In genomic region chr3:101667186-101667585, GRCm38 (mm10) we compare ENCODE assay signal across 12 mouse cellular contexts.
DNase-seq lines count a peak whose midpoint lies in the region; ATAC-seq and TF ChIP-seq lines count a peak whose summit lies in the region.
"Had no signal": no experiment of that assay in that cellular context is flagged by ENCODE, and none has a peak within 500 bp of the region (broad histone marks: within the 10 kb centered on the region; RNA-seq: fewer than 3 reads in every experiment).

No protein-coding gene starts in this region.

- peak; percentile 88 for ATAC-seq in kidney, embryonic 15.5 days (replicated peaks; ENCODE audit: low FRiP score)
- peak; percentile 77; the same call in 1 of the 2 replicates for ATAC-seq in lung, embryonic 15.5 days (ENCODE audit: borderline replicate concordance, extremely low read depth, low FRiP score, low TSS enrichment)
- peak; percentile 96 for ATAC-seq in stomach, postnatal 0 days (ENCODE audit: low FRiP score, low TSS enrichment)

- no peaks in the 10 kb centered on the region for H3K27me3 ChIP-seq in kidney, embryonic 15.5 days
- H3K27me3 ChIP-seq in lung, embryonic 15.5 days: no peaks in the 10 kb centered on the region
- no peaks in the 10 kb centered on the region for H3K27me3 ChIP-seq in stomach, postnatal 0 days (ENCODE audit: control insufficient read depth, insufficient read depth, low read length)

- no peak overlapping the region for H3K9ac ChIP-seq in kidney, embryonic 15.5 days
- H3K9ac ChIP-seq in lung, embryonic 15.5 days: no peak overlapping the region
- peak overlapping the region; percentile 32 for H3K9ac ChIP-seq in stomach, postnatal 0 days (ENCODE audit: low read length)

- H3K4me3 ChIP-seq in kidney, embryonic 15.5 days (replicated peaks): no peak overlapping the region
- no peak overlapping the region for H3K4me3 ChIP-seq in lung, embryonic 15.5 days
- 0 out of 2 replicates have a peak overlapping the region, but pooled peaks have one; percentile 6 for H3K4me3 ChIP-seq in stomach, postnatal 0 days (ENCODE audit: low read depth, low read length)
- H3K4me3 ChIP-seq: erythroblast, embryonic 14.5 days; myocyte had no signal

- WGBS in kidney, embryonic 15.5 days: 32% methylated on average over 4 of the region's 4 CpGs
- 45% methylated on average over 4 of the region's 4 CpGs for WGBS in lung, embryonic 15.5 days
- 38% methylated on average over 4 of the region's 4 CpGs for WGBS in stomach, postnatal 0 days

- H3K9me3 ChIP-seq in kidney, embryonic 15.5 days (replicated peaks): no peaks in the 10 kb centered on the region
- H3K9me3 ChIP-seq in lung, embryonic 15.5 days: no peaks in the 10 kb centered on the region
- H3K9me3 ChIP-seq in stomach, postnatal 0 days (ENCODE audit: control insufficient read depth, low read length): no peaks in the 10 kb centered on the region

- H3K36me3 ChIP-seq in kidney, embryonic 15.5 days: no peaks in the 10 kb centered on the region
- H3K36me3 ChIP-seq in lung, embryonic 15.5 days: no peaks in the 10 kb centered on the region
- no peaks in the 10 kb centered on the region for H3K36me3 ChIP-seq in stomach, postnatal 0 days (ENCODE audit: control insufficient read depth, insufficient read depth, low read length)

- H3K27ac ChIP-seq in kidney, embryonic 15.5 days: peak overlapping the region; percentile 91
- H3K27ac ChIP-seq in lung, embryonic 15.5 days: peak overlapping the region; percentile 89
- H3K27ac ChIP-seq in stomach, postnatal 0 days (replicated peaks): peak overlapping the region; percentile 96

- H3K4me1 ChIP-seq in kidney, embryonic 15.5 days: peaks cover 17% of the 10 kb centered on the region; the same call in 1 of the 2 replicates
- peaks cover 3% of the 10 kb centered on the region; the same call in 1 of the 2 replicates for H3K4me1 ChIP-seq in lung, embryonic 15.5 days
- peaks cover 6% of the 10 kb centered on the region for H3K4me1 ChIP-seq in stomach, postnatal 0 days (replicated peaks; ENCODE audit: control insufficient read depth, insufficient read depth)

- peak; percentile 93 for TF ChIP-seq EP300 in stomach, postnatal 0 days (optimal IDR thresholded peaks at IDR 0.05)

- 0 out of 2 replicates have a peak overlapping the region, but pooled peaks have one; percentile 28 for H3K4me2 ChIP-seq in kidney, embryonic 15.5 days
- H3K4me2 ChIP-seq in lung, embryonic 15.5 days: peak overlapping the region; percentile 39
- H3K4me2 ChIP-seq in stomach, postnatal 0 days (replicated peaks; ENCODE audit: low read depth): peak overlapping the region; percentile 38
- H3K4me2 ChIP-seq: liver, embryonic 11.5 days had no signal

- no peak for TF ChIP-seq CTCF in stomach, postnatal 0 days (IDR thresholded peaks at IDR 0.05; ENCODE audit: low read depth)

- DNase-seq in retina, postnatal 1 day: peak; percentile 43
- DNase-seq in retina, embryonic 14.5 days (ENCODE audit: low spot score): no peak
- peak; percentile 86 for DNase-seq in stomach, postnatal 0 days (ENCODE audit: low spot score)
- no peak for DNase-seq in layer of hippocampus, postnatal 14 days (ENCODE audit: low spot score in 2 of 2)
- no peak for DNase-seq in cerebellum, postnatal 14 days
- DNase-seq in ovary, adult 18-20 months (ENCODE audit: low spot score): no peak
- DNase-seq: spleen, adult 18-20 months had no signal

Comparison
In these comparisons a context has a peak if more than half of its experiments do, and no peak if none do; other contexts are left out.
1. DNase-seq: peak in retina, postnatal 1 day (single experiment) and stomach, postnatal 0 days (single experiment); none in retina, embryonic 14.5 days (single experiment), layer of hippocampus, postnatal 14 days (0 of 2), cerebellum, postnatal 14 days (0 of 2) and ovary, adult 18-20 months (single experiment).
2. Peak in every context shown above with its lines, with median percentiles within 50 percentile points of each other: ATAC-seq, H3K27ac ChIP-seq and H3K4me2 ChIP-seq.